Mouse (Mus musculus) liver, embryonic 14.5 days (tissue): ENCODE data around the gene Cct8l1.

ENCODE experiments used
- CTCF ChIP-seq: IDR thresholded peaks from 2 replicates; pipeline ENCODE4 v1.5.1; 2016; ENCODE audit warnings: antibody characterized with exemption, low read depth, control low read depth
- EP300 ChIP-seq: IDR thresholded peaks from 2 replicates; pipeline ENCODE4 v1.6.1; 2016; ENCODE audit warnings: antibody characterized with exemption, low read depth

DNA sequence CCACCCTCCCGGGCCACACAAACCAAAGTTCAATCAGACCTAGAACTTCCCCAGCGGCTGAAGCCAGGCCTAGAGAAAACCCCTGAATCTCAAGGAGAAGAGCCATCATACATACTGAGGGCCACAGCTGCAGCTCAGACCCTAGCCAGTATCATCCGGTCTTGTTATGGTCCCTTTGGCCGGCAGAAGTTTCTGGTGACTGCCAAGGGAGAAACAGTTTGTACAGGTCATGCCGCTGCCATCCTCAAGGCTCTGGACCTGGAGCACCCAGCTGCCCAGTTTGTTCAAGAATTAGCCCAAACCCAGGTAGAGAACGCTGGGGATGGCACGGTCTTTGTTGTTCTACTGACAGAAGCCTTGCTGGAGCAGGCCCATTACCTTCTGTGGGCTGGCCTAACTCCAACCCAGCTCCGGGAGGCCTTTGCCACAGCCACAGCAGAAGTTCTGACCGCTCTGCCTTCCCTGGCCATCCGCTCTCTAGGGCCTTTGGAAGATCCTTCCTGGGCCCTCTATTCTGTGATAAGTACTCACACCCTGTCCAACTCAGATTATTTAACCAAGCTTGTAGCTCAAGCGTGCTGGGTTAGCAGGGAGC lies 531 bp downstream of the Cct8l1 start:
- TF ChIP-seq CTCF (no peak), EP300 (no peak)
